Mouse (Mus musculus) stomach, embryonic 14.5 days (tissue): ENCODE results near the gene Stk26. TPM values are rescaled to one million over a fixed set of nuclear protein-coding genes. Genes with fewer than 3 reads are reported as not detected.

ENCODE experiments used
- ATAC-seq: fragments of 200-750 bp; cut with Nextera tagmentation; 2 replicates; pipeline ENCODE4 v1.8.0; 2017; ENCODE audit warnings: low read depth, moderate TSS enrichment; ENCODE audit not compliant: insufficient number of reproducible peaks, insufficient read depth, low FRiP score
- H3K27ac ChIP-seq: fragments of 300-500 bp; sonication (generic); 2 replicates; pipeline ENCODE4 v1.5.1; 2014; ENCODE audit warnings: mild to moderate bottlenecking, low read length, moderate library complexity, mixed read lengths
- H3K27me3 ChIP-seq: fragments of 300-500 bp; sonication (generic); 2 replicates; pipeline ENCODE4 v1.6.1; 2014; ENCODE audit warnings: low read length, control low read depth, mixed read lengths; ENCODE audit not compliant: control insufficient read depth, insufficient read depth
- H3K36me3 ChIP-seq: fragments of 300-500 bp; sonication (generic); 2 replicates; pipeline ENCODE4 v1.6.1; 2014; ENCODE audit warnings: mild to moderate bottlenecking, control low read depth, low read length, moderate library complexity, mixed read lengths; ENCODE audit not compliant: control insufficient read depth, insufficient read depth
- H3K4me1 ChIP-seq: fragments of 300-500 bp; sonication (generic); 2 replicates; pipeline ENCODE4 v1.6.1; 2014; ENCODE audit warnings: low read length, control low read depth, mixed read lengths; ENCODE audit not compliant: control insufficient read depth, insufficient read depth
- H3K4me2 ChIP-seq: fragments of 300-500 bp; sonication (generic); replicated peaks from 2 replicates; pipeline ENCODE4 v1.6.1; 2014; ENCODE audit warnings: low read depth, low read length, control low read depth
- H3K4me3 ChIP-seq: fragments of 300-500 bp; sonication (generic); 2 replicates; pipeline ENCODE4 v1.5.1; 2014; ENCODE audit warnings: low read depth, low read length, control low read depth
- H3K9ac ChIP-seq: fragments of 300-500 bp; sonication (generic); replicated peaks from 2 replicates; pipeline ENCODE4 v1.6.1; 2014; ENCODE audit warnings: low read depth, mild to moderate bottlenecking, control low read depth, low read length, moderate library complexity, mixed read lengths
- H3K9me3 ChIP-seq: fragments of 300-500 bp; sonication (generic); 2 replicates; pipeline ENCODE4 v1.6.1; 2016; ENCODE audit warnings: low read depth, low read length, control low read depth; ENCODE audit not compliant: control insufficient read depth
- WGBS: fragments of 180-500 bp; shearing (Covaris S2); extraction: QIAGEN DNeasy Blood & Tissue Kit; methylation state at CpG from one replicate; pipeline ENCODE4 v1.1.7; 2014; 5-methylcytosine and 5-hydroxymethylcytosine counted together
- polyA plus RNA-seq: library from polyadenylated mRNA; unstranded; fragments of >200 nt; fragmentation: Nextera tagmentation; extraction: Ambion mirVana; gene quantifications from 2 replicates; pipeline ENCODE4 v1.2.1, GENCODE M21; 2014

Gene Stk26
- polyA plus RNA-seq, 1 experiment from 2014 or later: 10.0 TPM

- Histone ChIP-seq H3K36me3 (no peaks in the 10 kb centered on the region), H3K27me3 (no peaks in the 10 kb centered on the region), H3K4me2 (no peak within 1 kb of the TSS), H3K9ac (no peak within 1 kb of the TSS), H3K4me1 (no peaks in the 10 kb centered on the region), H3K4me3 (no peak within 1 kb of the TSS), H3K27ac (no peak within 1 kb of the TSS), H3K9me3 (no peaks in the 10 kb centered on the region)
- WGBS: 68% methylated on average over 14 of the region's 14 CpGs
- ATAC-seq: no peak
Measured at GRCm38 (mm10) chrX:50942610-50943009, 101.8 kb downstream of the Stk26 start, which contains the start of gene Frmd7. Gene Frmd7, minus strand, starts transcription at chrX:50942710.

Other genes with a start within 250 kb of the Stk26 start
- gene Frmd7, start 101.7 kb downstream of the Stk26 start, polyA plus RNA-seq: not detected in 2 replicates
- gene Rap2c, start 177.0 kb downstream of the Stk26 start, polyA plus RNA-seq: 26.5 and 28.2 TPM in 2 replicates